Mouse (Mus musculus): ENCODE data around the gene Gm12253.

DNA sequence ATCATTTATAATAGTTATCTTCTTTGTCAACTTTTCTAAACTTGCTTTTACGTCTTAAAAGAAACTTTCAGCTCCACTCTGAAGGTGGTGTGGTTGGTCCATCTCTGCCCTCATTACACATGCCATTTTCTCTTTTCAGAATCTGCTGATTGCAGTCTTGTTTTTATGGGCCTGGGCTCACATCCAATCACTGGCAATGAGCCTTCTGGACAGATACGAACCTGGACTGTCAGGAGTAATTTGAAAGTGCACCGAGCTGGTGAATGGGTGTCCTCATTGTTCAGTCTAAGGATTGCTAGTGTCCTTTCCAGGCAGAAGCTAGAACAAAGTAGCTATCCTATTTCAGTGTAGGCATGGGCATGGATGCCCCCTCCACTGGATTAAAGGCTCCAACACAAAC is 24.3 kb upstream of the Gm12253 start:
- TF ChIP-seq CTCF (IDR thresholded peaks at IDR 0.05; ENCODE audit: low read depth, low read length) (no peak), POLR2A (IDR thresholded peaks at IDR 0.05; ENCODE audit: insufficient read depth, low read length) (no peak), EP300 (IDR thresholded peaks at IDR 0.05; ENCODE audit: insufficient read depth, low read depth, low read length) (no peak)

All from ES-Bruce4 (cell line).